Mouse (Mus musculus): ENCODE data around the gene Mef2d.

Mef2d gene

DNA sequence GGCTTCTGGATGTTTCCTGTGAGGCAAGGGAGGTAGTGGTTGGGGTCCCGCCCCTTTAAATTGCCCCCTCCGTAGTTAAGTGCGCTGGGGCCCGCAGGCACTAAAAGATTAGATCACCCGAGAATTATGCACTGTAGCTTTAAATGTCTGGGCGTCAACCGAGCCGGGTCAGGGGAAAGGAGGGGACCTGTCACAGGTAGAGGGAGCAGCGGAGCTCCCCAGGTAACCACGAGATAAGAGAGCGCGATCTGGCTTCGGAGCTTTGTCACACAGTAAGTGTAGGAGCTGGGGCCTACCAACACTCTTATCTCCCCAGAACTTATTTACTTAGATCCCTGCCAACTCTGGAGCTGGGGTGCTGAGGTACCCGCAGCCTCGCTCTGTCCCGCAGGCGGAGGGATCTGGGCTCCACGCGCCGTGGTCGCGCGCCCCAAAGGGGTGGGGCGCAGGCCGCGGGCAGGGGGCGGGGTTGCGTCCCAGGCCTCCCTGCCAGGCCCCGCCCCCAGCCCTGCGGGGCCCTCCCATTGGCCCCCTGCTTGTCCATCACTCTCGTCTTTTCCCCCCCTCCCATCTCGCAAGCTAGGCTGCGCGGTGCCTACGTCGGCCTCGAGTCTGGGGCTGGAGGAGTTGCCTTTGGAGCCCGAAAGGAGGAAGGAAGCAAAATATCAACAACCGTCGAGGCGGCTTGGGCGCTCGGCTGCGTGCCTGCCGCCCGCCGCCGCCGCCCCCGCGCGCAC is at the start of gene Mef2d:
TSS of gene Mef2d (plus strand) at position 586 of the 737 bp plus-strand sequence.
- peak; percentile 95 for DNase-seq

DNA sequence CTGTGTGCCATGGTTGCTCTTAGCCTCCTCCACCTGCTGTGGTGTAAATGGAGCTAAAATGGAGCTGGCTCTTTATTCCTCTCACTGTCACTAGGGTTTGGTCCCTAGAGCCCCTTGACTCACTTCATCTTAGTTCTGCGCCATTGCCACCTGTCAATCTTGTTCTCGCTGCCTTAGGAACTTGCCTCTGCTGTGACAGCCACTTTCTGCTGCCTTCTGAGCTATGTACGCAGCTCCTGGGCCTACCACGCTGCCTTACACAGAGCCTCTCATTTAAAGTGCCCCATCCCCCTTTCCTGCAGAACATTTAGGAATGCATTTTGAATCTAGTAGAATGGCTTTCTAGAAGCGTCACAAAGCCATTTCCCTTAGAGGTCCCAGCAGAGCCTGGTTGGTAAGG is 48.0 kb upstream of the Mef2d start:
- DNase-seq: no peak

DNA sequence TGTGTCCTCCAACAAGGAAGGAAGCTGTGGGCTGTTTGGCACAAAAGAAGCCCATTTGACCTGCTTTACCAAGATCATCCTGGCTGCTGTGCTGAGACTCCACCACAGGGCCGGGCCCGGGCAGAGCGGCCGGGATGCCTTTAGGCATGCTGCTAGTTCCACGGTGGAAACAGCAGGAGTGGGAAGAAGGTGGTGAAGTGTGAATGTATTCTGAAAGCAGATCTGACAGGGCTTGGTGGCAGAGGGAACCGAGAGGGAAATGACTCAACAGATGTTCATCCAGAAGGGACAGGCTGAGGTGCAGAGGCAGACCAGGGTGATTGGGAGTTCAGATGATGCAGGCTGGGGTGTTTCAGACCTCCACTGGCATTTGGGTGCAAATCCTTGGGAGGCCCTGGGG is 44.5 kb upstream of the Mef2d start:
- no peak for DNase-seq

DNA sequence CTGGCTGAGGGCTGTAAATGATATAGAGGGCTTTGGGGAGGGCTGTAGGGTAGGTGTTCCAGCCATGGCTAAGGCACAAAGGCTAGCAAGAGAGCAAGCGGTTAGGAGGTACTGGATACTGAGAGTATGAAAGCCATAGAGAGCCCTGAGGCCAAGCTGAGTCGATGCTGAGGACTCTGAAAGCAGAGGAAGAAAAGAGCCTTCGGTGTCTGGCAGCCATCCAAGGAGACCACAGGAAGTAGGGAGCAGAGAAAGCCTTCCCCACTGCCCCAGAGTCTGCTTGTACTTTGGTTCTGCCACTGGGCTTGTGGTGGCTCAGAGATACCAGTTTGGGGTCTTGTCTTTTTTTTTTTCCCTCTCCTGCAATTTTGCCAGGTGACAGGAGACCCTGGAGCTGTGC is 41.9 kb upstream of the Mef2d start:
- DNase-seq: no peak

DNA sequence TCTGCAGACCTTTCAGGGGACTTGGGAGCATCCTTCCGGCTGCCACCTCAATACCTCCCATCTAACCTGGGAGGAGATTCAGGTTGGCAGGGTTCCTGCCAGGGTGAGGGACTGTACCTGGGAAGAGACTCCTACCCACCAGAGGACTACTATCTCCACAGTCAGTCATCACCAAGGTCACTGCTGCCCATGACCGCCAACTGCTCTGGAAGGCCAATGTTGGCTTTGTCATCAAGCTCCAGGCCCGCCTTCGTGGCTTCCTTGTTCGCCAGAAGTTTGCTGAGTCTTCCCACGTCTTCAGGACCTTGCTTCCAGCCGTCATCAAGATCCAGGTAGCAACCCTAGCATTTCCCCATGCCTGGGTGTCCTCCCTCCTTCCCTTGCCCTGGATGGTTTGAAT is 40.4 kb upstream of the Mef2d start:
- no peak for DNase-seq

DNA sequence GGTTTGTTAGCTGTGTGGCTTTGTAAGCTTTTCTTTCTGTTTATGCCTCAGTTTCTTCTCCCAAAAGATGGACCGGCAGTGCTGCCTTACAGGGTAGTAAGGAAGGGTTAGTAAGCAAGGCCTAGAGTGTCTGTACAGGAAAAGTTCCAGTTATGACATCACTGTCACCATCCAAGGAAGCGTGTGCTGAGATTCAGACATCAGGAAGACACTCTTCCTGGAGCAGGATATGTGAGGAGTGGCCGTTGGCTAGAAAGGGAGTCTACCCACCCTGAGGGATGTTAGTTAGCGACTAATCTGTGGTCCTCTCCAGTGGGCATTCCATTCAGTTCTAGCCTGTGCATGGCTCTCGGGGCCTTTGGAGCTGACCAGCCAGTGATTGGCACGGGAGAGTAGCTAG is 40.0 kb upstream of the Mef2d start:
- no peak for DNase-seq

DNA sequence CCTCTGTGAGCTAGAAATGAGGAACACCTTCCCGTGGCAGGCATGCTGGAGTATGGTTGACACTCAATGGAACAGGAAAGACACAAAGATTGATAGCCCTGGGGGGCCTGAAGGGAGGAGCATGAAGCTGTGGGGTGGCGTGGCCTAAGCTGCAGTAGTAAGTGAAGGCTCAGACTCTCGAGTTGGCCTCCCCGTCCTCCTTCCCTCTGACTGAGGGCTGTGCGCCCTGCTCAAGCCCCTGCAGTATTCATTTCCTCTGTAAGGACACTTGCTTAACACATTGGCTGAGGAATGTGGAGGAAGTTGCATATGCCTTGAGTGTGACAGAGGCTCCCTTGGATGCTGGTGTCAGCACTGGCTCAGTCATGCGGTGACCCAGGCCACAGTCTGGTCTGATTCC is 39.6 kb upstream of the Mef2d start:
- DNase-seq: no peak

DNA sequence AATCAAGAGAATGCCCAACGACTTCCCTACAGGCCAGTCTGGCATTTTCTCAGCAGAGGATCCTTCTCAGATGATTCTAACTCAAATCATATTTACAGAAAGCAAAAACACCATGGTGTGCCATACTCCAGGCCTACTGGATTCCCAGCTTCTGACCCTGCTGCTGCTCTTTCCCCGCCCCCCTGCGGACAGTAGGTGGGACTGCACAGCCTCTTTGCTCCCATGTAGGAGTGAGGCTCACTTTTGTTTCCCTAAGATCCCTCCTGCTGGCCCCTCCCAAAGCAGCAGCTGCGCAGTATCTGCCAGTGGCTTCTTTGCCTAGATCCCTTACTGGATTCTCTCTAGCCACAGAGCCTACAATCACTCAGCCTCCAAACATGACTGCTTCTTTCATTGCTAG is 36.0 kb upstream of the Mef2d start:
- no peak for DNase-seq

DNA sequence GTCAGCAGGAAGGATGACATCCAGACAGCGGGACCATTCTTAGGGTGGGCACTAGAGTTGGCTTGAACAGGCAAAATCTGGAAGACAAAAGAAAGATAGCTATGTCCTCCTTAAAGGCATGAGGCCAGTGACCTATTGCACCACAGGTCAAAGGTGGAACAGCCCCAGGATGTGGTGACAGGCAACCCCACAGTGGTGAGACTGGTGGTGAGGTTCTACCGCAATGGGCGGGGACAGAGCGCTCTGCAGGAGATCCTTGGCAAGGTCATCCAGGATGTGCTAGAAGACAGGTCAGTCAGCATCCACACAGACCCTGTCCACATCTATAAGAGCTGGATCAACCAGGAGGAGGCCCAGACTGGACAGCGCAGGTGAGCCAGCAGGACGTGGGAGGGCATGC is 33.0 kb upstream of the Mef2d start:
- DNase-seq: no peak

DNA sequence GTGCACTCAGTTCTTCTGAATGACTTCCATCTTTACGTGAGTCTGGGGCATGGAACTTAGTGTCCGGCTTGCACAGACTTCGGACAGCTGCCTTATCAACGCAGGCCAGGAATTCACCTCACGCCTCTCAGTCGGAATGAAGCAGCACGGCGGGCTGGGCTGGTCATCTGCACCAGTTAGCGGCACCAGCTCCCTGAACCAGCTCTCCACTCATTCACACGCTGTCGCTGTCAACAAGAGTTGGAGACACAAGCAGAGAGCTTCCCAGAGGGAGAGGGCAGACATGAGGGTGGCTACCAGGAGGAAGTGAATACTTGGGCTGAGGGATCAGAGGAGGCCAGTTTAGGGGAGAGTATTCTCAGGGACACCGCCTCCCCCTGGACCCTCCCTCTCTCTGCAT is 27.8 kb upstream of the Mef2d start:
- no peak for DNase-seq

DNA sequence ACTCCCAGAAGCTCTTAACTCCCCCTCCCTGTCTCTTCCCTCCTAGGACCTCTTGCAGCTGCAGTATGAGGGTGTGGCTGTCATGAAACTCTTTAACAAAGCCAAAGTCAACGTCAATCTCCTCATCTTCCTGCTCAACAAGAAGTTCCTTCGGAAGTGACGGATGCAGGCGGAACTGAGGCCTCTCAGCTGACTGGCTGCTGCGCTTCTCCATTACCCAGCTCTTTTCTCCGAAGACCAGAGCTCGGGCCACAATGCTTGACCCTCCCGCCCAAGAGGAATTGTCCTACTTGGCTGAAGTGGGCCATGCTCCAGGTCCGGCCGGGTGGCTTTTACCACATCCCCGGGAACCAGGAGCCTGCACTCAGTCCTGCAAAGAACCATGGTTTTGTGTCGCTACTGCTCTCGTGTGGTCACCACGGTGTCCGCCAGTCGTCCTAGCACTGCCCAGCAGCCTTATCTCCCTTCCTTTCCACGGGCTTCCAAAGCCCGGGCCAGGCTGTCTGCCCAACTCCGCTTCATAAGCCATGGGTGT is 22.0 kb upstream of the Mef2d start:
- DNase-seq: no peak

DNA sequence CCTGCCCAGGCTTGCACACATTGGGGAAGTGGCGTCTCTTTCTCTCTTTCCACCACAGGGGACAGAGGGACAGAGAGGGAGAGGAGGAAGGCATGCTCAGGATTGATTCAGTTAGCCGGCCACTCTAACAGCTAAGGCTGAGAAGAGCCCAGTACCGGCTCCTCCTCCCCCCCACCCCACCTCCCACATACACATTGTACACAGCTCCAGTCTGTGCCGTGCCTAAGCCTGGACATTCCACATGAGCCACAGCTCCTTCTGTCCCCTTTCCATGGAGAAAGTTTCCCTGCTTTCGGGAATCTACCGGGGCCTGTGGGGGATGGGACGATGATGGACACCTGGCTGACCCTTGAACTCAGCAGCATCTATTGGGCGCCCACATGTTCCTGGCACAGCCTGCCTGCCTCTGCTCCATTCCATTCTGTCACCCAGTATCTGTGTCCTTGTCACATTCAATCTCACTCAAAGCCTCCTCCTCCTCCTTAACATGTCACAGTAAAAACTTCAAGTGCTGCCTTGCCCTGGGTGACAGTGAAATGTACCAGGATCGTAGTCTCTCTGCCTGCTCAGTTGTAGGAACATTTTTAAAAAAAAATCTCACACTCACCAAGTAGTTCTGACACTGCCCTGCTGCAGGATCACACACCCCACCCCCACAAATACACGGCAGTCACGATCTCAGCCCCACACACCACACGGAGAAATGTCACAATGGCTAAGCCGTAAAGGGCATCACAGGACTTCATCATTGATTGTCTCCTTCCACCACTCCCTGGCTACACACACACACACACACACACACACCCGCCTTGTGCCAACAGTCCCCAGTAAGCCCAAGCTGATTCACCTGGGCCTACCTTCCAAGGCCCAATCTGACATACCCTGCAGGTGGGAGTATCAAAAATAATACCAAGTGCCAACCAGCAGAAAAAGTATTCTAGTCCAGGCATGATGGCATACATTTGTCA is 20.7 kb upstream of the Mef2d start:
- no peak for DNase-seq

DNA sequence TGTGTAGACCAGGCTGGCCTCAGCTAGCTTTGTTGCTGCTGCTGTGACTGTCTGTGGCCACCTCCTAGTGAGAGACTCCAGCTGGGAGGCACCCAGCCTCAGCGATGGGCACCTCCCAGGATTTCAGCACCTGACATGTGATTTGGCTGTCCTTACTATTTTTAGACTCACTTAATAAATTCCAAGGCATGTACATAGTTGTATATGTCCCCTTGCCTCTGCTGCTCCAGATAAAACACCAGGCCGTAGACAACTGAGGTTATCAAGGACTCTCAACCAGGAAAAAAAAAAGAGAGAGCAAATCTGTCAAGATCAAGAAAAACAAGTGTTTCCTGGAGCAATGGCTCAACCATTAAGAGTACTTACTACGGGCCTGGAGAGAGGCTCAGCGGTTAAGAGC is 17.0 kb upstream of the Mef2d start:
- DNase-seq: no peak

DNA sequence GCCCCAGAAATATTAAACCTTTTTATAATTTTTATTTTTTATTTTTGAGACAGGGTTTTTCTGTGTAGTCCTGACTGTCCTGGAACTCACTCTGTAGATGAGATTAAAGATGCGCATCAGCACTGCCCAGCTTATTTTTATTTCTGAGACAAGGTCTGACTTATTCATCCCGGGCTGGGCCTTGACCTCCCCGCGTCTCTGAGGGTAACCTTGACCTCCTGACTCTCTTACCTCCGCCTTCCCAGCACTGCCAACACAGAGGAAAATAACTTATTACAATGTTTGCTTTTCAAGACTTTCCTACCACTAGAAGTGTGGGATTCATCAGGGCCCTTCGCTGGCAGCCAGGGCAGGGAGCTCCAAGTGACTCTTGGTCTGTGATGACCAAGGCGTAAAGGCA is 16.0 kb upstream of the Mef2d start:
- DNase-seq: no peak

DNA sequence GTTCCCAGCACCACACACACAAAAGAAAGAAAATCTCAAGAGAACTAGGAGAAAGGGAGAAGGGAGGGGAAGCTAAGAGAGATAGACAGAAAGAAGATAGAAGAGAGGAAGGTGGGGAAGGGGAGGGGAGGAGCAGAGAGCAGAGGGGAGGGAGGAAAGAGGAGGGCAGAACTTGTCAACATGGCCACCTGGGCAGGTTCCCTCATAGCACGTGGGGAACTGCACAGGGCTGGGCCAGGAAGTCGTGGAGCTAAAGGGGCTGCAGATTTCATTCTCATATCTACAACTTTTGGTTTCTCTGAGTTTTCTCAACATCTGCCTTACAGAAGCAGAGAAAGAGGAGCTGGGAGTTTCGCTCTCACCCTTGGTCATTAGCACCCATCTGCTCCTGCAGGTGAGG is 14.5 kb upstream of the Mef2d start:
- DNase-seq: no peak

DNA sequence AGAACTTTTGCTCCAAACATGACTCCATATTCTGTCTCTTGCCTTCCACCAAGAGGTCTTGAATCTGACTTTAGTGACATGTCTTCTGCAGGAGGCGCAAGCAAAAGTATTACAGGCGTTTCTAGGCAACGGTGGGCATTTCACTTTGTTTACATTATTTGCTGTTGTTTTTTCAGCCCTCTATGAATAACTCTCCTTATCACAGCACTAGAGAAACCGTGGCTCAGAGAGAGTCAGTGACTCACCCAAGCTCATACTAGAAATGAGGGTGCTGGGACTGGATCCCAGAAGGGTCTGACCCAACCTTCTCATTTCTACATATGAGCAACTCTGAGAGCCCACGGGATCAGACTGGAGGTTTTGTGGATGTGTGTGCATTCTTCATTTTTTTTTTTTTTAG is 14.1 kb upstream of the Mef2d start:
- DNase-seq: no peak

DNA sequence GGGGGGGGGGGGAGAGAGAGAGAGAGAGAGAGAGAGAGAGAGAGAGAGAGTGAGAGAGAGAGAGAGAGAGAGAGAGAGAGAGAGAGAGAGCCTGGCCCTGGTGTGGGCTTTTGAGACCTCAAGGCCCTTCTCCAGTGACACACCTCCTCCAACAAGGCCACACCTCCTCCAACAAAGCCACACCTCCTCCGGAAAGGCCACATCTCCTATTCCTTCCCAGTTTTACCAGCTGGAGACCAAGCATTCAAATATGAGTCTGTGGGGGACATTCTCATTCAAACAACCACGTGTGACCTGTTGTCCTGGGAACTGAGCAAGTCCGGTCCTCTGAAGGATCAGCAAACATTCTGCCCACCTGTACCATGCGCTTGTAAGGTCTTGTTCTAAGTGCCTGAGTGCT is 13.2 kb upstream of the Mef2d start:
- no peak for DNase-seq

DNA sequence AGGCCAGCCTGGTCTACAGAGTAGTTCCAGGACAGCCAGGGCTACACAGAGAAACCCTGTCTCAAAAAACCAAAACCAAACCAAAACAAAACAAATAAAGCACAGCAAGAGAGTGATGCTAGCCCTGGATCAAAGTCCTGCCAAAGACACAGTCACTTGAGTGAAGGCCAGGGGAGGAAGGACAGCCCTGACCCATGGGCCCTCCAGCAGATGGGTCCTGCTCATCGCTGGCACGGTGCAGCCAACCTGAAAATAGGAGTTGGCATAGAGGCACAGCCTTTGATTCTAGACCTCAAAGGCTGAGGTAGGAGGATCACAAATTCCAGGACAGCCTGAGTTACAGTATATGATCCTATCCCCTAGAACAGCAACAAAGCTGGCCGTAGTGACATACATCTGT is 11.1 kb upstream of the Mef2d start:
- no peak for DNase-seq

DNA sequence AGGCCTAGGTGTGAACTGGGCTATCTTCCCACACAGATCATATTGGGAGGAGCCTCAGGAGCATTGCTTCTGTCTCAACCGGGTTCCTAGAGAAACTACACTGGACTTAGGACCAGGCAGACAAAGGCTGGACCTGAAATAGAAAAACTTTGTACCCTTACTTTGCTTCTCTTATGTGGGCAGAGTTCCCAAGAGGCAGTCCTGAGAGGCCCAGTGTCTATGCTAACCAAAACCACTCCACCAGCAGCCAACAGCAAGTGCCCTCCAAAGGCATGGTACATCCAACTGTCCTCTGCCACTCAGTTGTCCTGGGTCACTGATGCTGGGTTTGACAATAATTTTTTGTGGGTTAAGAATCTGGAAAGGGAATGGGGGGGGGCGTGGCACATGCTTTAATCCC is 9.7 kb upstream of the Mef2d start:
- no peak for DNase-seq

DNA sequence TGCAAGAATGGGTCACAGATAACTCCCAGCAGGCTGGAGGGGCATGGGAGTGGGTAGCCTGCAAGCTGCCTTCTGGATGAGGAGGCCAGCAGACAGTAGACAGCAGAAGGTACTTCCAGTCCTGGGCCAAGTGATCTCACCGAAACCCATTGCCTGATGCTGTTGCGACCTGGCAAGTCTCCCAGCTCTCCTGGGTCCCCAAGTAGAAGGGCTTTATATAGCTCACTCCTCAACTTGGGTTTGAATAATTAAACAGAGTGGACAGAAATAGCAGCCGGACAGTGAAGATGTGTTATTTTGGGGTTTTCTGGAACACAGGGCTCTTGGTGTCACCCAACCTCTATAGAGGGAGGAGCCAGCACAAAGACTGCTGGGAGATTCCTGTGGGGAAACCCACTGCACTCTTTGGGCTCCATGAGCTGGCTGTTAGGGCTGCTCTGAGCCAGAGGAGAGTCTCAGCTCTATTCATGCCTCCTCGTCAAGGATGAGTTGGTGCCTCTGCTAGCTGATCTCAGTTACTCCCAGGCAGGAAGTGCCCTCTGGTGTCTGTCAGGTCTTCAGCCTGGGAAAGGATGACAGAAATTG is 8.9 kb upstream of the Mef2d start:
- no peak for DNase-seq

DNA sequence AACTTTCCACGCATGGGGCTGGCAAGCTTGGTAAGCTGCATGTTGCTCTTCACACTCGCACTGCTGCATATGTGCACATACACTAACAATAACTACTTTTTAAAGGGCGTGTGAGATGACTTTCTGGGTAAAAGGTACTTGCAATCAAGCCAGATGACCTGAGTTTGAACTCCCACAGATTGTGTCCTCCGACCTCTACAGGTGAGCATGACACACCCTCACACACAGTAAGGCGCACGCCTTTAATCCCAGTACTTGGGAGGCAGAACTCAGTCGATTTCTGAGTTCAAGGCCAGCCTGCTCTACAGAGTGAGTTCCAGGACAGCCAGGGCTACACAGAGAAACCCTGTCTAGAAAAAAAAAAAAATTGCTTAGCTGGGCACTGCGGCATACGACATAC is 5.8 kb upstream of the Mef2d start:
- DNase-seq: no peak

DNA sequence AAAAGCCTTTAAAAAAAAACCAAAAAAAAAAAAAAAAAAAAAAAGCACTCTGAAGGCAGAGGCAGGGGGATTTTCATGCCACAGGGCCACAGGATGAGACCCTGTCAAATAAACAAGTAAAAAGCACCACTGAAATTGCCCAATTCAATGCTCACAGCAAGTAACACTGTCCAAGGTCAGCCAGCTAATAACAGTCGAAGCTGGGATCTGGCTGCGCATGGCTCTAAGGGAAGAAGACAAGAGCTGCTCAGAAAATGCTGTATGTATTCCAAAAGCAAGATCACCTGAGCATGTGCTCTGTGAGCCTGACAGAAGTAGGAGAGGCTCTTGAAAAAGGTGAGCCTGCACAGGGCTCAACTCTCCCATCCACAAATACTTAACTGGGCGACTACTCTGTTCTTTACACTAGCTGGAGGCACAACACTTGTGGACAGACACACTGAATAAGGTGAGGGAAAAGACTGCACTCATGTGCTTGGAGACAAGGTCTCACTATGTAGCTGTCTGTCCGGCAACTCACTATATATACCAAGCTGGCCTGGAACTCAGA is 5.2 kb upstream of the Mef2d start:
- DNase-seq: no peak

DNA sequence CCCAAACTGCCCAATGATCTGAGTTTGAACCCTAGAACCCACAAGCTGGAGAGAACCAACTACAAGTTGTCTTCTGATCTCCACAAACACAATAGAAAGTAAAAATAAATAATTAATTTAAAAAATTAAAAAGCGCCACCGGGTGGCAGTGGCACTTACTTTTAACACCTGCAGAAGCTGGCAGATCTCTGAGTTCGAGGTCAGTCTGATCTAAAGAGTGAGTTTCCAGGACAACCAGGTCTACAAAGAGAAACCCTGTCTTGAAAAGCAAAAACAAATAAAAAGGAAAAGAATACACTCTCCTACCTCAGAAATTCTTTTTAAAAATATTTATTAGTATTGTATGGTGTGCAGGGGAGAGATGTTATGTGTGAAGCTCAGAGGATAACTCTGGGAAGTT is 4.4 kb upstream of the Mef2d start:
- DNase-seq: no peak
